Mouse (Mus musculus) liver, postnatal 0 days (tissue): ENCODE data around the gene Sept8. TPM values are rescaled to one million over a fixed set of nuclear protein-coding genes. Genes with fewer than 3 reads are reported as not detected.

Experiments
- ATAC-seq: fragments of 200-750 bp; cut with Nextera tagmentation; 2 replicates; pipeline ENCODE4 v1.8.0; 2017; ENCODE audit warnings: mild to moderate bottlenecking, moderate library complexity
- DNase-seq: peaks from one replicate; pipeline ENCODE4 v3.0.0-alpha.2; 2016
- H3K27ac ChIP-seq: fragments of 300-500 bp; sonication (generic); 2 replicates; pipeline ENCODE4 v1.5.1; 2014; ENCODE audit warnings: antibody characterized with exemption, moderate library complexity, mild to moderate bottlenecking, low read depth
- H3K27me3 ChIP-seq: fragments of 300-500 bp; sonication (generic); 2 replicates; pipeline ENCODE4 v1.6.1; 2014; ENCODE audit warnings: low read length, control low read depth, mixed read lengths; ENCODE audit not compliant: insufficient read depth
- H3K36me3 ChIP-seq: fragments of 300-500 bp; sonication (generic); replicated peaks from 2 replicates; pipeline ENCODE4 v1.6.1; 2014; ENCODE audit warnings: mild to moderate bottlenecking, control low read depth, low read length, moderate library complexity, mixed read lengths; ENCODE audit not compliant: insufficient read depth
- H3K4me1 ChIP-seq: fragments of 300-500 bp; sonication (generic); 2 replicates; pipeline ENCODE4 v1.6.1; 2014; ENCODE audit warnings: antibody characterized with exemption, mild to moderate bottlenecking, control low read depth; ENCODE audit not compliant: insufficient read depth
- H3K4me2 ChIP-seq: fragments of 300-500 bp; sonication (generic); 2 replicates; pipeline ENCODE4 v1.6.1; 2014; ENCODE audit warnings: low read depth, mild to moderate bottlenecking, low read length, moderate library complexity, mixed read lengths
- H3K4me3 ChIP-seq: fragments of 300-500 bp; sonication (generic); 2 replicates; pipeline ENCODE4 v1.5.1; 2014; ENCODE audit warnings: low read depth, low read length
- H3K9ac ChIP-seq: fragments of 300-500 bp; sonication (generic); replicated peaks from 2 replicates; pipeline ENCODE4 v1.6.1; 2014; ENCODE audit warnings: mild to moderate bottlenecking, moderate library complexity
- H3K9me3 ChIP-seq: fragments of 300-500 bp; sonication (generic); 2 replicates; pipeline ENCODE4 v1.6.1; 2016; ENCODE audit warnings: mild to moderate bottlenecking, control low read depth, low read length, mixed read lengths
- CTCF ChIP-seq: sonication (generic); IDR thresholded peaks from 2 replicates; pipeline ENCODE4 v1.5.1; 2016; ENCODE audit warnings: antibody characterized with exemption, low read depth
- EP300 ChIP-seq: IDR thresholded peaks from 2 replicates; pipeline ENCODE4 v1.6.1; 2016; ENCODE audit warnings: antibody characterized with exemption, low read depth, mild to moderate bottlenecking
- WGBS: fragments of 180-500 bp; shearing (Covaris S2); extraction: QIAGEN DNeasy Blood & Tissue Kit; methylation state at CpG from one replicate; pipeline ENCODE4 v1.1.7; 2014; ENCODE audit not compliant: insufficient replicate concordance; 5-methylcytosine and 5-hydroxymethylcytosine counted together
- polyA plus RNA-seq: library from polyadenylated mRNA; unstranded; fragments of >200 nt; fragmentation: Nextera tagmentation; extraction: Ambion mirVana; gene quantifications from 2 replicates; pipeline ENCODE4 v1.2.1, GENCODE M21; 2015

The Sept8 gene
- polyA plus RNA-seq, 1 experiment from 2014 or later: 7.2 TPM

- Histone ChIP-seq H3K36me3 (no peaks in the 10 kb centered on the region; the same call in 1 of the 2 replicates), H3K4me3 (peak overlapping the region; percentile 69), H3K9ac (no peak overlapping the region; the same call in 1 of the 2 replicates), H3K27ac (no peak overlapping the region), H3K9me3 (no peaks in the 10 kb centered on the region), H3K27me3 (peaks cover 60% of the 10 kb centered on the region), H3K4me2 (peak overlapping the region; percentile 79), H3K4me1 (peaks cover 18% of the 10 kb centered on the region)
- TF ChIP-seq EP300 (no peak), CTCF (no peak)
- DNase-seq (no peak), ATAC-seq (no peak)
- WGBS: 43% methylated on average over 7 of the region's 7 CpGs
Measured at GRCm38 (mm10) chr11:53477833-53478232, 41.2 kb upstream of the Sept8 start.

- H3K4me2 ChIP-seq: peak overlapping the region; percentile 79
- WGBS: 7% methylated on average over 77 of the region's 79 CpGs
- H3K4me3 ChIP-seq: peak overlapping the region; percentile 69
- TF ChIP-seq CTCF: no peak
- no peak for TF ChIP-seq EP300
- H3K36me3 ChIP-seq: no peaks in the 10 kb centered on the region; the same call in 1 of the 2 replicates
- H3K4me1 ChIP-seq: peaks cover 18% of the 10 kb centered on the region
- H3K9ac ChIP-seq: peak overlapping the region; percentile 61
- DNase-seq: peak; percentile 51
- H3K27ac ChIP-seq: no peak overlapping the region
- peaks cover 60% of the 10 kb centered on the region for H3K27me3 ChIP-seq
- no peak for ATAC-seq
- no peaks in the 10 kb centered on the region for H3K9me3 ChIP-seq
Measured at GRCm38 (mm10) chr11:53478383-53479170, 40.5 kb upstream of the Sept8 start.

GRCm38 (mm10) chr11:53479171-53479782 is 39.8 kb upstream of the Sept8 start:
- Histone ChIP-seq H3K9me3 (no peaks in the 10 kb centered on the region), H3K4me3 (peak overlapping the region; percentile 69), H3K27ac (peak overlapping the region; percentile 87), H3K27me3 (peaks cover 54% of the 10 kb centered on the region), H3K36me3 (no peaks in the 10 kb centered on the region; the same call in 1 of the 2 replicates), H3K4me1 (peaks cover 18% of the 10 kb centered on the region), H3K4me2 (peak overlapping the region; percentile 79), H3K9ac (peak overlapping the region; percentile 61)
- ATAC-seq (peak; percentile 2; the same call in 1 of the 2 replicates), DNase-seq (no peak)
- WGBS: 2% methylated on average over 60 of the region's 62 CpGs
- TF ChIP-seq EP300 (no peak), CTCF (no peak)

- Histone ChIP-seq H3K9me3 (no peaks in the 10 kb centered on the region), H3K4me3 (peak within 1 kb of the TSS; percentile 69), H3K27ac (peak within 1 kb of the TSS; percentile 87), H3K4me2 (peak within 1 kb of the TSS; percentile 79), H3K36me3 (no peaks in the 10 kb centered on the region; the same call in 1 of the 2 replicates), H3K27me3 (peaks cover 48% of the 10 kb centered on the region), H3K4me1 (peaks cover 18% of the 10 kb centered on the region), H3K9ac (peak within 1 kb of the TSS; percentile 61)
- 3% methylated on average over 38 of the region's 40 CpGs for WGBS
- peak; percentile 63 for DNase-seq
- 0 out of 2 replicates have a peak, but pooled peaks have one; percentile 29 for TF ChIP-seq CTCF
- TF ChIP-seq EP300: no peak
- ATAC-seq: peak; percentile 63
Measured at GRCm38 (mm10) chr11:53479783-53480301, 39.2 kb upstream of the Sept8 start, which contains the start of the genes Gm9945 and Sowaha. Gene Gm9945 (plus strand): TSS chr11:53480166. Gene Sowaha (minus strand): TSS chr11:53480274.

- peak; percentile 44 for DNase-seq
- WGBS: 52% methylated on average over 4 of the region's 4 CpGs
Measured at GRCm38 (mm10) chr11:53481088-53481730, 37.8 kb upstream of the Sept8 start.

More at GRCm38 (mm10) chr11:53481088-53481730, 37.8 kb upstream of the Sept8 start:
- Histone ChIP-seq H3K9ac (peak overlapping the region; percentile 39), H3K4me3 (peak overlapping the region; percentile 15), H3K4me1 (peaks cover 18% of the 10 kb centered on the region), H3K9me3 (no peaks in the 10 kb centered on the region), H3K27me3 (peaks cover 40% of the 10 kb centered on the region), H3K4me2 (peak overlapping the region; percentile 79), H3K36me3 (no peaks in the 10 kb centered on the region; the same call in 1 of the 2 replicates), H3K27ac (peak overlapping the region; percentile 87)
- TF ChIP-seq EP300: peak; percentile 98
- no peak for TF ChIP-seq CTCF
- ATAC-seq: peak; percentile 73
